Mouse (Mus musculus) stomach, embryonic 14.5 days (tissue): ENCODE results near the gene Isca1. TPM values are rescaled to one million over a fixed set of nuclear protein-coding genes. Genes with fewer than 3 reads are reported as not detected.
A peak's percentile ranks its signal among the peaks of the same experiment; 100 is the strongest.

Source experiments
- ATAC-seq: fragments of 200-750 bp; cut with Nextera tagmentation; 2 replicates; pipeline ENCODE4 v1.8.0; 2017; ENCODE audit warnings: low read depth, moderate TSS enrichment; ENCODE audit not compliant: insufficient number of reproducible peaks, insufficient read depth, low FRiP score
- H3K27ac ChIP-seq: fragments of 300-500 bp; sonication (generic); 2 replicates; pipeline ENCODE4 v1.5.1; 2014; ENCODE audit warnings: mild to moderate bottlenecking, low read length, moderate library complexity, mixed read lengths
- H3K27me3 ChIP-seq: fragments of 300-500 bp; sonication (generic); 2 replicates; pipeline ENCODE4 v1.6.1; 2014; ENCODE audit warnings: low read length, control low read depth, mixed read lengths; ENCODE audit not compliant: control insufficient read depth, insufficient read depth
- H3K36me3 ChIP-seq: fragments of 300-500 bp; sonication (generic); 2 replicates; pipeline ENCODE4 v1.6.1; 2014; ENCODE audit warnings: mild to moderate bottlenecking, control low read depth, low read length, moderate library complexity, mixed read lengths; ENCODE audit not compliant: control insufficient read depth, insufficient read depth
- H3K4me1 ChIP-seq: fragments of 300-500 bp; sonication (generic); 2 replicates; pipeline ENCODE4 v1.6.1; 2014; ENCODE audit warnings: low read length, control low read depth, mixed read lengths; ENCODE audit not compliant: control insufficient read depth, insufficient read depth
- H3K4me2 ChIP-seq: fragments of 300-500 bp; sonication (generic); replicated peaks from 2 replicates; pipeline ENCODE4 v1.6.1; 2014; ENCODE audit warnings: low read depth, low read length, control low read depth
- H3K4me3 ChIP-seq: fragments of 300-500 bp; sonication (generic); 2 replicates; pipeline ENCODE4 v1.5.1; 2014; ENCODE audit warnings: low read depth, low read length, control low read depth
- H3K9ac ChIP-seq: fragments of 300-500 bp; sonication (generic); replicated peaks from 2 replicates; pipeline ENCODE4 v1.6.1; 2014; ENCODE audit warnings: low read depth, mild to moderate bottlenecking, control low read depth, low read length, moderate library complexity, mixed read lengths
- H3K9me3 ChIP-seq: fragments of 300-500 bp; sonication (generic); 2 replicates; pipeline ENCODE4 v1.6.1; 2016; ENCODE audit warnings: low read depth, low read length, control low read depth; ENCODE audit not compliant: control insufficient read depth
- WGBS: fragments of 180-500 bp; shearing (Covaris S2); extraction: QIAGEN DNeasy Blood & Tissue Kit; methylation state at CpG from one replicate; pipeline ENCODE4 v1.1.7; 2014; 5-methylcytosine and 5-hydroxymethylcytosine counted together
- polyA plus RNA-seq: library from polyadenylated mRNA; unstranded; fragments of >200 nt; fragmentation: Nextera tagmentation; extraction: Ambion mirVana; gene quantifications from 2 replicates; pipeline ENCODE4 v1.2.1, GENCODE M21; 2014

Gene Isca1
- polyA plus RNA-seq, result 120 and 121 TPM in 2 replicates

DNA sequence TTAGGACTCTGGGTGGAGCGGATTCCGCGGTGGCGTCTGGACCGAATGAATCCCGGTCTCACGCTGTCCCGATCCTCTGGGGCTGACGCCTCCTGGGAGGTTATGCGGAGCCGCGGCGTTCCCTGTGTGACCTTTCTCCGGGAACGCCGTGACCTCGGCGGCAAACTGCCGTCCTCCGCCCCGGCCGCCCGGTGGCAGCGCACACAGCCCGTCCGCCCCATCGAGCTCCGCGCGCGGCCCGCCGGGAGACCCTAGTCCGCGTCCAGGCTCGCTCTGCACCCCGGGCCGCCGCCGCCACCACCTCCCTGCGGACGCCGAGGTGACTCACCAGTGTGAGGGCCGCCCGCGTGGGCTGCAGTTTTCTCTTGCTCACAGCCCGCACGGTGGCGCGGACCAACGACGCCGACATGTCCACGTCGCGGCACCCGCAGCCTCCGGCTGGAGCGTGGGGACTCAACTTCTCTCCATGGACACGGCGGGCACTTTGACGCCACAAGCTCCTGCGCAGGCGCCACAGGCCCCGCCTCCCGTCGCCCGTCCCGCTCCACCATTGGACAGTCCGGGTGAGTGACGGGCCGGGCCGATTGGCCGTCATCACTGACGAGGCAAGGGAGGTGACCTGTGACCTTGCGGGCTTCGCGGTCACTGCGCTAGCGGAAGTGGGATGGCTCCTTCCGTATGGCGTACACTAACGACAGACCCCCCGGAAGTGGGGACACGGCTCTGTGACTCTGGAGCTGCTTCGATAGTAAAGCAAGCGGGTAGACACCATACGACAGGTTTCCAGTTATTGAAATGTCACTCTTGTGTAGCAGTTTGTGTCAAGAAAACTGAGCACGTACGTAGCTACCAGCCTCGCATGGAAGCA, at the start of gene Isca1:
Isca1 (minus strand) TSS at position 515 of the 868 bp plus-strand sequence.
- peak within 1 kb of the TSS; percentile 86 for H3K27ac ChIP-seq
- peak within 1 kb of the TSS; percentile 70 for H3K4me2 ChIP-seq
- WGBS, result under 1% methylated on average over 91 of the region's 91 CpGs
- H3K27me3 ChIP-seq, result no peaks in the 10 kb centered on the region
- H3K4me1 ChIP-seq, result peaks cover 38% of the 10 kb centered on the region
- ATAC-seq, result peak; percentile 97
- H3K36me3 ChIP-seq, result peaks cover 17% of the 10 kb centered on the region; the same call in 1 of the 2 replicates
- peak within 1 kb of the TSS; percentile 81 for H3K4me3 ChIP-seq
- no peaks in the 10 kb centered on the region for H3K9me3 ChIP-seq
- peak within 1 kb of the TSS; percentile 85 for H3K9ac ChIP-seq

DNA sequence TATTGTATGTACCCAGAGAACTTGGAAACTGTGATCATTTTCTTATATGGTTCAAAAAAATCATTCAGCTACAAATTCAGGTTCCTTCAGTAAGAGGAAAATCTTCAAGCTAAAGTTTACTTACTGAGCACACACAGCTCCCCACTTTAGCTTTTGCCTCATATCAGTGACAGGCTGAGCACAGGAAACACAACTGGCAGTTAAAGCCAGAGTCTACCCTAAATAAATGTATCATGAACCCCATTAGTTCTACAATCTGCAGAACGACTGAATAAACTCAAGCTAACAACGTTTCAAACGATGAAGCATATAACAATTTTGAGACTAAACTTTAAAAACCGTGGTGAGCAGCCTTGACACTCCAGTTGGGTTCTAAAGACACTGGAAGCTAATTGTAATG, 47.7 kb upstream of the Isca1 start:
- Histone ChIP-seq H3K4me1 (peaks cover 23% of the 10 kb centered on the region; the same call in 1 of the 2 replicates), H3K4me3 (no peak overlapping the region), H3K27ac (no peak overlapping the region), H3K9ac (no peak overlapping the region), H3K4me2 (no peak overlapping the region), H3K27me3 (no peaks in the 10 kb centered on the region), H3K36me3 (peaks cover 34% of the 10 kb centered on the region), H3K9me3 (no peaks in the 10 kb centered on the region)
- no peak for ATAC-seq
- 87% methylated on average over 4 of the region's 4 CpGs for WGBS

DNA sequence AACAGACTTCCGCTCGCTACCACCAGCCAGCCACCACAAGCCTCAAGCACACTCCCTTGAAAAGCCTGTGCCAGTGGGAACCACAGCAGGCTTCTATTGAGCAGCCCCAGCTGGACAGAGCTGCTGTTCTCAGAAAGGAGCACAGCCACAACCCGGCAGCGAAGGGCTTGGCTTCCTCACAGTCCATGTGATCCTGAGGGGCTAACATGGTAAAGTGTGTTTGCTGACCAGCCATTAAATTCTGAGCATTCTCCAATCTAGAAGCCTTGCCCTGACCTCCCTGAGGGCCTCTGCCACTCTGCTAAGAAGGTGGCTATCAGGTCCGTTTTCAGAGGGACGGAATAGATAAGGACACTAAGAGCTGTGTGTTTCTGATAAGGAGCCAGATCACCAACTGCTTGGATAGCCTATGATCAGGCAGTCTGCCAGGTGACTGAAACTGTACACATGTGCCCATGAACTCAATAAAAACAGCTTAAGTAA, 44.5 kb upstream of the Isca1 start:
- H3K36me3 ChIP-seq, result peaks cover 62% of the 10 kb centered on the region
- H3K9ac ChIP-seq, result no peak overlapping the region
- peak; percentile 84 for ATAC-seq
- no peak overlapping the region for H3K4me3 ChIP-seq
- no peak overlapping the region for H3K27ac ChIP-seq
- no peaks in the 10 kb centered on the region for H3K27me3 ChIP-seq
- 73% methylated on average over 6 of the region's 6 CpGs for WGBS
- H3K4me1 ChIP-seq, result 0 out of 2 replicates have a peak, but pooled peaks cover 4% of the 10 kb centered on the region
- no peaks in the 10 kb centered on the region for H3K9me3 ChIP-seq
- no peak overlapping the region for H3K4me2 ChIP-seq

DNA sequence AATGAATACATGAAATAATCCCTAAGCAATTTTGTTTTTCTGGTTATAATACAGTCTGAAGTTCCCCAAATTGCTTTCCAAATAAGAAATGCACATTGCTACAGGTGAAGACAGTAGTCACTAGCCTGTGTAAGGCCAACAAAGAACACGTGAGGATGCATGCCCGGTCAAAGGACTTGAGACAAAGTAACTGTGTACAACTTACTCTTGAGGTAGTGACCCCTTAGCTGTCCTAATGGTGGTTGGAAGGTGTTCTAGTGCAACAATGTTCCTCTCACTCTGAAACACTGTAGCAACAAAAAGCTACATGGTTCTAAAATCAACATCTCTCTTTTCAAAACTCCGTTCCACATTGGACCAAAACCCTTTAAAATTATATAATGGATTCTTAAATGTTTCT, 42.0 kb upstream of the Isca1 start:
- H3K4me1 ChIP-seq, result no peaks in the 10 kb centered on the region
- H3K9me3 ChIP-seq, result no peaks in the 10 kb centered on the region
- no peak overlapping the region for H3K9ac ChIP-seq
- no peak overlapping the region for H3K4me2 ChIP-seq
- no peak overlapping the region for H3K27ac ChIP-seq
- no peak for ATAC-seq
- no peaks in the 10 kb centered on the region for H3K27me3 ChIP-seq
- WGBS, result 90% methylated on average over 3 of the region's 3 CpGs
- H3K36me3 ChIP-seq, result peaks cover 84% of the 10 kb centered on the region
- H3K4me3 ChIP-seq, result no peak overlapping the region

DNA sequence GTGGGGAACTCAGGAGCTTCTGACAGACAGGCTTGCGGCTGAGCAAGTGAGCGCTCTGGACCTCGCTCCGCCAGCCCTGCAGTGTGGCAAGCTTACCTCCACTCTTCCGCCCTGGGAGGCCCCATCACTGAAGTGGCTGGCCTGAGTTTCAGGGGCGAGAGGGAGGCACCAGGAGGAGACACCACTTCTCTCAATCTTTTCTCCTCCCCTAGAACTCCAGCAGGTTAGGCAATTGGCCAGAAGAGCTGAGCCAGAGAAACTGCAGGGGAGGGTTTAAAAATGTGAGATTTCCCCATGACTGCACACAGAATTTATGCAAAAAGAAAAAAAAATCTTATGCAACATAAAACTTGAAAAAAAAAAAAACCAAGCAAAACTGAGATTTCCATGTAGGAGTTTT, 31.4 kb upstream of the Isca1 start:
- no peak overlapping the region for H3K4me3 ChIP-seq
- no peak for ATAC-seq
- no peak overlapping the region for H3K27ac ChIP-seq
- no peak overlapping the region for H3K9ac ChIP-seq
- no peaks in the 10 kb centered on the region for H3K9me3 ChIP-seq
- H3K4me2 ChIP-seq, result no peak overlapping the region
- H3K27me3 ChIP-seq, result no peaks in the 10 kb centered on the region
- WGBS, result 89% methylated on average over 6 of the region's 6 CpGs
- H3K4me1 ChIP-seq, result no peaks in the 10 kb centered on the region
- H3K36me3 ChIP-seq, result peaks cover 90% of the 10 kb centered on the region

DNA sequence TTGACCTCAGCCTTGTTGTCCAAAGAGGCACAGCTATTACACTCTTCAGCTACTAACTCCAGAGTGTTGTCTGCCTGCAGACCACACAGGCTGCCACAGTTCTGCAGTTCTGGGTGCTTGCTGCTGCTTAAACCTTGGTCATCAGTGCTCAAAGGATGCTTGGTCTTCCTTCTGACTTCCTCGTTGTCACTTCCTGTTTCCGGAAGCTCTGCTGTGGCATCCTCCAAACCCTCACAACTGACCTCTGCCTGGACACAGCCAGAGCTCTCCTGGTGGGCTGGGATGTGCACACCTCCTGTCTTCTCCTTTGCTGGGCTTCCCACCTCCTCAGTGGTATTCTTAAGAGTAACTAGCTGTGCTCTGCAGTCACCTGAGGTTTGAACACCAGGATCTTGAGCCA, 30.5 kb upstream of the Isca1 start:
- Histone ChIP-seq H3K4me3 (no peak overlapping the region), H3K27ac (no peak overlapping the region), H3K4me2 (no peak overlapping the region), H3K27me3 (no peaks in the 10 kb centered on the region), H3K9me3 (no peaks in the 10 kb centered on the region), H3K4me1 (no peaks in the 10 kb centered on the region), H3K9ac (no peak overlapping the region), H3K36me3 (peaks cover 92% of the 10 kb centered on the region)
- no peak for ATAC-seq
- 81% methylated on average over 2 of the region's 2 CpGs for WGBS

DNA sequence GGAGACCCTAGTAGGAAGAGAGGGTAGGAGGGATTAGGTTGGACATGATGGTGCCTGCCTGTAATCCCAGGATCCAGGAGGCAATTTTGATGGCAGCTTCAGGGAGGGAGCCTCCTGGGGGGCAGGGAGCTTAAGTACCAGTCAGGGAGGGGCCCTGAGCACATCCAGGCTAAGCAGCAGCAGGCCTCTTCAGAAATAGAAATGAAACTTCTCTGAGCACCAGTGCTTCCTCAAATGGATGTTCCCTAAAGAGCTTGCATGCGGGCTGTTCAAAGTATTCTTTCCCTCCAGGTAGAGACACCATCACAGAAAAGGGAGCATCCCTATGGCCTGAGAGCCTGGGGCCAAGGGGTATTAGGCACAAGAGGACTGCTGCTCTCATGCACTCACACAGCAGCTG, 28.7 kb upstream of the Isca1 start:
- Histone ChIP-seq H3K4me1 (no peaks in the 10 kb centered on the region), H3K9me3 (no peaks in the 10 kb centered on the region), H3K27ac (no peak overlapping the region), H3K36me3 (peaks cover 94% of the 10 kb centered on the region), H3K4me3 (no peak overlapping the region), H3K9ac (no peak overlapping the region), H3K4me2 (no peak overlapping the region), H3K27me3 (no peaks in the 10 kb centered on the region)
- no peak for ATAC-seq
- WGBS, result 95% methylated on average over 1 of the region's 1 CpGs

DNA sequence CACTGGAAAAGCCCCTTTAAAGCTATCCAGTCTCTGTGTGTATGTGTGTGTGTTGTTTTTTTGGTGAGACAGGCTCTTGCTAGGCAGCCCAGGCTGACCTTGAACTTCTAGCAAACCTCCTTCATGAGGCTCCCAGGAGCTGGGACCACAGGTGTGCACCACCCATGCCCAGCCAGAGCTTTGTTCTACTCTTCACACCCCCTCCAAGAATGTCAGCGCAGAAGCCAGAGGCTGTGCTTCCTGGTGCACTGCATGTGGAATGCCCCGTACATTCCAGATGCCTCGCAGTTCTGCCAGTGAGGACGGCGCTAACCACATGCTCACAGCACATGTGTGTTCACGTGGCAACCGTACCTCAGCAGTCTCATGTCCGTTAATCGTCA, 26.8 kb upstream of the Isca1 start:
- no peak overlapping the region for H3K4me3 ChIP-seq
- no peak overlapping the region for H3K4me2 ChIP-seq
- no peak overlapping the region for H3K27ac ChIP-seq
- peaks cover 94% of the 10 kb centered on the region for H3K36me3 ChIP-seq
- no peaks in the 10 kb centered on the region for H3K9me3 ChIP-seq
- H3K4me1 ChIP-seq, result no peaks in the 10 kb centered on the region
- no peaks in the 10 kb centered on the region for H3K27me3 ChIP-seq
- H3K9ac ChIP-seq, result no peak overlapping the region
- WGBS, result 90% methylated on average over 9 of the region's 9 CpGs
- no peak for ATAC-seq
